Mouse (Mus musculus) cerebellum, adult 18-20 months (tissue): Measurements from ENCODE around the gene Dagla.

Source experiments
- DNase-seq, 2 experiments: peaks; one replicate each; pipeline ENCODE4 v3.0.0; 2021

Dagla gene

DNA sequence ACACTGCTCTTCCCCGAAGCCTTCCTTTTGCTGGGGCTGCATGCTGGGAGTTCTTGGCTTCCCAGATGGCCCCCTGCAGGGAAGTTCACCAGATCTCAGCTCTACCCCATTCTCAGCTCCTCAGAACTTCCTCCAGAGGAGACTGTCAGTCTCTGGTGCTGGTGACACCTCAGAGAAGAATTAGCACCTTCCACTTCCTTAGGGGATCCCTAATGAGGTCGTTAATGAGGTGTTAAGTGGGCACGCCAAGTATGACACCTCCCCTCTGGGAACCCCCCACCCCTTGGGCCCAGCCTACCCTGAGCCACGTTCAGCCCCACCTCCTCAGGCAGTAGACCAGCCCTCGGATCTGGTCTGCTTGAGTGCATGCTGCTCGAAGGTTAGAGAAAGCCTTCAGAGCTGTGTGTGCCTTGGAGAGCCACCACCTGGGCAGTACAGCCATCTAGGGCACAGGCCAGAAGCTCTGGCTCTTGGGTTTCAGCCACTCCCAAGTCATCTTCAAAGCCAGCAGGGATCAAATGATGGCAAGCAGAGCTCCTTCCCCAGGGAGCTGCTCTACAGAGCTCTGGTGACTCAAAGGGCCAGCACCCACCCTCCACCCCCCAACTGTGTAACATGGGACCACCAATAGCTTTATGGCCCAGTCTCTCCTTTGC, 25.9 kb downstream of the Dagla start:
- DNase-seq: no peak

DNA sequence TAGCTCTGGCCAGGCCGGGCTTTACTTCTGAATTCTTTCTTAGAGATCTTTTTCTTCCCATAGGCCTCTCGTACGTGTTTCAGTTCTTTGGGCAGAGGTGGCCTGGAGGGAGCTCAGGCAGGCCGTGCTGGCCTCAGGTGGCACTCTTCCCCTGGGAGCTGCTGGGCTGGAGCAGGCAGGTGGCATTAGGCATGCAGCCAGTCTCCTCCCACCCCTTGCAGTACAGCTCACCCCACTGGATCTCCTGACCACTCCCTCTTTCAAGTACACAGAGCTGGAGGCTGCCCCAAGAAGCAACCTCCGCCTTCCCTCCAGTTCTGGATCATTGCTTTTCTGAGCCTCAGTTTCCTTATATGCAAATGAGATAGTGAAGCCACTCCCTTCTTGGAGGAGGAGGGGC, 26.9 kb downstream of the Dagla start:
- no peak for DNase-seq

DNA sequence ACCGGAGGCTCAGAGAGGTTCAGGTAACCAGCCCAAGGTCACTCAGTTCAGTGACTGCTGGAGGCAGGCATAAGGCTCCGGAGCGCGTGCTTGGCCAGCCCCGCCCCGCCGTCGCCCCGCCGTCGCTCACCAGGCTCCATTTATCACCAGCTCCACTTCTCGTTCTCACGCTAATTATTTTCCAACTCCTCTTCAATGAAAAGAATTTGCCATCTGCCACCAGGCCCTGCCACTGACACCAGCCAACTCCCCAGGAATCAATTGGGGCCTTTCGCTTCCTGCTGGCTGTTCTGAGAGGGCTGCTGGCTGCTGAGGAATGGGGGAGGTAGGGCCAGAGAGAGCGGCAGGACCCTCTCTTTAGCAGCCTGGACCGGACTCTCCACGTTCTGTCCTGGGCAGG, 27.3 kb downstream of the Dagla start:
- peak; percentile 39 to 46 for DNase-seq

DNA sequence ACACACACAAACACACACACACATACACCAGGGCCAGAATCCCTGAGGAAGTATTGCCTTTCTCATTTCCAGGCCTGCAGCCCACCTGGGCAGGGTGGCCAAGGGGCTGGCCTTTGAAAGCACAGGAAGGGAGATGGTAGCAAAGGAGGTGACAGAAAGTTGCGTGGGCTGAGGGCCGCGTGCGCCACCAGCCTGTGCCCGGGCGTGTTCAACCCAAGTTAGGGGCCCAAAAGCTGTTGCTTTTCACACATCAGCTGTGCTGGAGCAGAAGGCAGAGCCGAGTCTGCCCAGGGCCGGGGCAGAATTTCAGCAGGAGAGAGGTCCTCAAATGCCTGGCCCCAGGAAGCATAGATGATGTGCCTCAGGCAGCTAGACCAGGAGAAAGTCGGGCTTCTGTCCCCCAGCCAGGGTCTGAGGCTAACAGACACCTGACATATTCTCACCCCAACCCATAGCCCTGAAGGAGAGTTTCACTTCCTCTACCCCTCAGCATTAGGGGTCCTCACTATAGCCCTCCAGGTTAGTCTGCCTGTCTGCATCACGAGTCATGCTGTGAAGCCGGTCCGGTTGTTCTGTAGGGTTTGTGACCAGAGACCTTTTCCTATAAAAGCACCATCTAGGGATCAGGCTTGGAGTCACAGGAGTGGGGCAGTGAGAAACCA, 28.1 kb downstream of the Dagla start:
- no peak for DNase-seq

DNA sequence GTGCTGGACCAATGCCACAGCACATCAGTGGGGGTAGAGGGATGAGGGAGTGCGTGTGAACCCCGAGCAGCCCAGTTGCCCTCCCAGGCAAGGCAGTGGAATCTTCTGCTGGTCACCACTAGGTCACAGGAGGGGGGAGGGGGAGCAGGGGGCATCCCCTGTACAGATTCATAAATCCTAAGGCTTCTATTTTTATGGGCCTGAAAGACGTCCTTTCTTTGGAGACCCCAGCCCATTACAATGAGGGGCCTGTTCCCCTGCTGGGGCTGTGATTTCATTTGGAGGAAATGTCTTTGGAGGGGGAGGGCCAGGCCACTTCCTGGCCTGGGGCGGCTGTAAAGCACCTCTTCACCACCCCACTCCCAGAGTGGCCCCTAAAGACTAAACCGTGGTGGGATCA, 30.6 kb downstream of the Dagla start:
- DNase-seq: no peak

DNA sequence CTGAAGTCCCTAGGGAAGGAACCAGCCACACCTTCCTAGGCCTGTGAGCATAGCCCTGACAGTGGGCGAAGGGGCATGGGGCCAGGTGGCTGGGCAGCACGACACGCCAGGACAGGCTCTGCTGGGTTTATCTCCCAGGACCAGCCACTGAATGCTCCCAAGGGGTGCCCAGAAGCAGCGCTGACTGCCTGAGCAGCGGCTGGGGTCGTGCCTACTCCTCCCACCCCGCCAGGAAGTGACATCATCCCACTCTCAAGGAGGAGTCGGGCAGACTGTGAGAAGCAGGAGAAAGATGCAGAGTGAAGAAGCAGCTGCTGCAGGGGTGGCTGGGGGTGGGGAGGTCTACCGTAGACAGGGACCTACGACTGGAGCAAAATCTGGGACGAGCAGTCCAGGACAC, 31.9 kb downstream of the Dagla start:
- DNase-seq: no peak

DNA sequence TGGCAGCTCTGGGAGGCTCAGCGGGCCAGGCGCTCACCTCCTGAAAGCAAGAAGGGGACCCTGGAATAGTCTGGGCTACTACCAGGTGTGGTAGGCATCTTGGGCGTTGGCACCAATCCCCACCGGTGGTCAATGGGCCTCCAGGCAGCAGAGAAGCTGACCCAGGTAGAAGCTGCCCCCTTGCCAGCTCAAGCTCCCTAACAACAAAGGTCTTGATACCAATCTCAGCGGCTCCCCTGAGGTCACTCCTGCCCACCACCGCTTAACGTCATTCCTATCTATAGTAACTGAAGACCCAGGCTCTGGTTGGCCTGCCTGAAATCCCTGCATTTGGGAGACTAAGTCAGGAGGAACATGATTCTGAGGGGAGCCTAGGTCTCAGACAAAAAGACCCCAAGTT, 33.1 kb downstream of the Dagla start:
- no peak for DNase-seq

DNA sequence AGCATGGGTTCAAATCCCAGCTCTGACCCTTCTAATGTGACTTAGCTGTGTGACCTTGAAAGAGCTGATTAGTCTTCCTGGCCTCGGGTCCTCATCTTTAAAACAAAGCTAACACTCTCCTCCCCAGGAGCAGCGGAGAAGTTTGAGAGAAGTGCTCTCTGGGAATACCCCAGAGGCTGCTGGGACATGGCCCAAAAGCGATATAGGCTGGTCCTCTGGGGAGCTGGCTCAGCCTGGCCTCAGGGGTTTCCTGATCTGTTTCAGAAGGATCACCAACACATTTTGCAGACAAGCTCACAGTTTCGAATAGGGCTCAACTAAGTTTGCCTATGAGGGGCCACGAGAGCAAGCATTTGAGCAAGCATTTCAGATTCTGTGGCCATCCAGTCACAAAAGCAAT, 34.3 kb downstream of the Dagla start:
- no peak for DNase-seq

DNA sequence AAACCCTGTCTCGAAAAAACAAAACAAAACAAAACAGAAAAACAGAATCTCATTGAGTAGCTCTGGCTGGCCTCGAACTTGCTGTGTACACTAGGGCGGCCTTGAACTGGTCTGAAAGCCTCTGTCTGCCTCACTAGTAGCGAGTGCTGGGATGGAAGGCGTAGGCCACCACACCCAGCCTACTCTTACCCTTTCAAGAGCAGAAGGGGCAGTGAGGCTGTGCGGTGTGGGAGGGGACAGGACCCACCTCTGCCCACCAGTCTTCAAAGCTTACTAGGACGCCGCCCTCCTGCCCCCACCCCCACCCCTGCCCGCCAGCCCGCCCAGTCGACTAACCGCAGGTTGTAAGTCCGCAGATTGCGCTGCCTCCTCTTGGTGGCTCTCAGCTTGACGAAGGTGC, 35.8 kb downstream of the Dagla start:
- DNase-seq: no peak

DNA sequence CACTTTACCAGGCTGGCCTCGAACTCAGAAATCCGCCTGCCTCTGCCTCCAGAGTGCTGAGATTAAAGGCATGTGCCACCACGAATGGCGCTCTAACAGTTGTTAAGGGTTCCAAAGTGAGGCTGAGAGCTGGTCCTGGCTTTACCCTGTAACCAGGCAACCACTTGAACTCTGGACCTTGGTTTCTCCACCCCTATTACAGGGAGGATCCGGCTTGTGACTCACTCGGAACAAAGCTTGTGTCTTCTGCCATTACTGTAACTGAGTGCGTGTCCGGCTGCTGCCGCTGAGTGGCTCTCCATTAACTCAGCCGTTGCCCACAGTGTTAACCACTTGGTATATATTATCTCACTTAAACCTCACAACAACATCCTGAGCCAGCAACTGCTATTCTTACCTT, 36.7 kb downstream of the Dagla start:
- no peak for DNase-seq

DNA sequence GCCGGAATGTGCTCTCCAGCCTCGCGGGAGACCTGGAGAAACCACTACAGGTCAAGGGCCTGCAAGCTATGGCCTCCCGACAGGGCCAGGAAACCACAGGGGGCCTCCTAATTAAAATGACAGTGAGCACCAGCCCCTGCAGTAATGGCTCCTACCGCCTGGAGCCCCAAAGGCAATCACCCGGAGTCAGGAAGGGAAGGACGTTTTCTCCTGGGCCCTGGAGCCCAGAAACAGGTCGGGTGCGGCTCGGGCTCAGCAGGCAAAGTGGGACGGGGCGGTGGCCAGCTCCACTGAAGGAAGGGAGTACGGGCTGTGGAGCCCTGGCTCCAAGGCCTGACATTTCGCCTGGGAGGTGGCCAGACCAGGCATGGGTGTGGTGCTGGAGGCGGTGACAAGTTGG, 37.6 kb downstream of the Dagla start:
- DNase-seq: no peak

DNA sequence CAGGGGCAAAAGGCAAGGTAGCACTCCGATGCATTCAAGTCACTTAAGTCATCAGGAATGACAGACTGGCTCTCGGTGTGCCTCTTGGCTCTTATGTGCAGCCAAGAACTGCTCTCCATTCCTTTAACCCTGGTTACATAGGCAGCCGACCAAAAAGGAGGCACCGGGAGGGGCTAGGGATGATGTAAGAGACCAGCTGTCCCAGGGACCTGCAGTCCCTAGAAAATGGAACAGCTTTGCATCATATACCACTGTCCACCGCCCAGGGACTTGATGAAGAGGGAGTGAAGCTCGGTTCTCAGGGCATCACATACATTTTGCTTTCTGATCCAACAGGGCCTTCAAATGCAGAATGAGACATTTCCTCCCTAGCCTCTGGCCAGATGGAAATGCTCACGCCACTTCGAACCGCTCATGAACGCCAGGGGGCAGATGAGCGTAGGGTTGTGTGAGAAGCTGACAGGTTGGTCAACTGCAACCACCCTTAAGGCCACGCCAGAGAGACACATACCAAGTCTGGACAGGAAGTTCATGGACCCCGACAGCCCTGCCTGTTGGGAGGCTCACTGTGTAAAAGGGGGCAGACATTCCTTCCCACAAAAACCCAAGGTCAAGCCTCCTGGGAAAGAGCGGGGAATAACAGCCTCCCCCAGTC, 38.4 kb downstream of the Dagla start:
- peak; percentile 59 to 64 for DNase-seq

DNA sequence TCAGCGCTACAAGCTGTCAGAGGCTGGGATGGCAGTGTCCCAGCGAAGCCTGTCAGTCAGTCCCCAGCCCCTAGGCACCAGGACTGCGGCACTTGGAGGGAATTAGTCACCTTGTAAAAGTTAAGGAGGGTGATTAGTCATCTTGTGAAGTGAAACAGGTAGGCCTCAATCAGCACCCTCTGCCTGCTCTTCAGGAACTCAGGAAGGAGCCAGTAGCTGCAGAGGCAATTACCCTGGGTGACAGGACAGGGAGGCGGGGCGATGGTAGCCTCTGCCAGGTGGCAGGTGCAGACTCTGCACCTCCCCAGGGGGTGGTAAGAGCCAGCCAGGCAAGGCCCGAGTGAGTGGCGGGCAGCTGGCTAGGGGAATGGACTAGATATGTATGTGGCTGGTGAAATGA, 43.3 kb downstream of the Dagla start:
- DNase-seq: no peak

DNA sequence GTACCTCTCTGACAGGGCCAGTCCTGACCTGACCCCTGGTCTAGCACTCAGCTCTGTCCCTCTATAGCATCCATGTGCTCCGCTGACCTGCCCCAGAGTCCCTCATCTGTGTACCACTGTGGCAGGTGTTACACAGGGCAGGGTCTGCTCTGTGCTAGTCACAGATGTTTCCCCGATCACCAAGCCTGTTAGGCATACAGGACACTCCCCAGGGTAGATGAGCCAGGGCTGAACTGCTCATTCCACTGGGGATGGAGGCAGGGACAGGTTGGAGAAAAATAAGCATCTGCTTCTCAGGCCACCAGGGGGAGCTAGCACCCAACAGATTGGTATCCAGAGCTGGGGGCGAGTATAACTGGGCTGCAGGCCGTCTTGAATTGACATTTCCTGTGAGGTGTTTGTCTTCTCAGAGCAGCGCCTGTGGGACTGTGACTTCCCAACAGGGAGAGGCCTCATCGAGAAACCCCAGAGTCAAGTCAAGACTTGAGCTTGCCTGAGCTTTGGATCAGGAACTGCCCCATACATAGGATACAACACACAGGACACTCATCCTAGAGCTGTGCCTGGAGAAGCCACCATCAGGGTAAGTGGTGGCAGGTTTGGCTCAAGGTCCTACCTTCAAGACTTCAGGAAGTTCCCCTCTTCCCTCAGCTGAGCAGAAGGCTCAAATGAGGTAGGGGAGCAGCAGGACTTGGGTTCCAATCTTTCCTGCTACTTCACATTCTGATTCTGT, 46.2 kb downstream of the Dagla start:
- DNase-seq: peak; percentile 79 to 80

DNA sequence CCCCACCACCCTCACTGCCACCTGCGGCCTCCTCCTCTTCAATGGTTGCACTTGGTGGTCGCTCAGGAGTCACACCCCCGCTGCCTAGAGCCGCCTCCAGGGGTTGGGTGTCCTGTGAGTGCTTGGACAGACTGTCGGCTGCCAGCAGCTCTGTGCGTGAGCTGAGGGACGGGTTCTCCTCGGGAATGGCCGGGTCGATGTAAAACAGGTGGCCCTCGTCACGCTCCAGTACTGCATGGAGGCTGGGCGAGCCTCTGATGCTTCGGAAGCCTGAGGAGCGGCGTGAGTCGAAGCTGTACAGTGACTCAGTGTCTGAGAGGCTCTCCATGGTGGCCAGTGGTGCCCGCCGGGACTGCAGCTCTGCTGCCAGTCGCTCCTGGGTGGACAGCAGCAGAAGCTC, 56.5 kb downstream of the Dagla start:
- DNase-seq: no peak

DNA sequence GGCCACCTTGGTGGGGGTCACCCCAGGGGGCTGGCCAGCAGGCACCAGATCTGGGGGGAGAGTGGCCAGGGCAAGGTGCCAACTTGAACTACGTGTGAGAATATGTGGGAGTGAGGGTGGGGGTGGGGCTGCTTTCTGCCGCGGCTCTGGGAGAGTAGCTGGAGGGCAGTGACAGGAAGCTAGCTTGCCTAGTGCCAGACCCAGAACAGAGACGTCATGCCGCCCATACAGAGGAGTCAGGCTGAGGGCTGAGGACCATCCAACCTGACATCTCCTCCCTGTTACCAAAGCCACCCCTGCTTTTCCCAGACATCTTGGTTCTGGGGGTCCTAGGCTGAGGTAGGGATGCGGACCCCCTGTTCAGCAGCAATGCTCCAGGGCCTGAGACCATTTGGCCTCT, 57.5 kb downstream of the Dagla start:
- no peak for DNase-seq

DNA sequence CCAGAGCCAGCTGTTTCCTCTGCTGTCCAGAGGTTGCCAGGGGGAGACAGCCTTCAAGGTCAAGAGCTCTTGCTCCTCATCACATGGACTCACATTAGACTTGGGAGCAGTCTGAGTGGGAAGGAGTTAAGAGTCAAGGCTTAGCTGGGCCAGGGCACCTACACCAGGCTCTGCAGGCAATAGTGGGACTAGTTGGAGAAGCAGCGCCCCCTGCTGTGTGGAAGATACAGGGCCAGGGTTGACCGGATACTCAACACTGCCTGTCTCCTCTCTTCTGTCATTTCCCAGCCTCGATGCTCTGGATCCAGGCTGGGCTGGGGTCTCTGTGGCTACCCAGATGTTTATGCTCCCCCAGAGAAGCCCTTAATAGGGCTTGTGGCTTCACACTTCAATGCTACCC, 60.5 kb downstream of the Dagla start:
- peak; percentile 22 to 39 for DNase-seq

DNA sequence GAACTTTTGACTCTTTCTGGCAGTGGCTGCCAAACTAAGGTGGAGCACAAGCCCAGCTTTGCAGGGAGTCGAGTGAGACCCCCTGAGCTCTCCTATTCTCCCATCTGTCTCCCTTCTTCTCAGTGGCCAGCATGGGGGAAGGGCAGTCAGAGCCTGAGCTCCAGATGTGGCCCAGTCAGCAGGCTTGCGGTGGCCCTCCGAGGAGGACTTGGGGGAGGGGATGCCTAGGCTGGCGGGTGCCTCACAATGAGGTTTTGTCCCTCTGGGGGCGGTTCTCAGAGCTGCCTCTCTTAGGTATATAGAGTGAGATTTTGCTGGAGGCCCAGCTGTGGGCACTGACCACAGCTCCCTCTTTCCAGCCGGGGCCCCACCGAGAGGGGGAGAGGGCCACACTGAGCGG, 61.8 kb downstream of the Dagla start:
- DNase-seq: no peak

DNA sequence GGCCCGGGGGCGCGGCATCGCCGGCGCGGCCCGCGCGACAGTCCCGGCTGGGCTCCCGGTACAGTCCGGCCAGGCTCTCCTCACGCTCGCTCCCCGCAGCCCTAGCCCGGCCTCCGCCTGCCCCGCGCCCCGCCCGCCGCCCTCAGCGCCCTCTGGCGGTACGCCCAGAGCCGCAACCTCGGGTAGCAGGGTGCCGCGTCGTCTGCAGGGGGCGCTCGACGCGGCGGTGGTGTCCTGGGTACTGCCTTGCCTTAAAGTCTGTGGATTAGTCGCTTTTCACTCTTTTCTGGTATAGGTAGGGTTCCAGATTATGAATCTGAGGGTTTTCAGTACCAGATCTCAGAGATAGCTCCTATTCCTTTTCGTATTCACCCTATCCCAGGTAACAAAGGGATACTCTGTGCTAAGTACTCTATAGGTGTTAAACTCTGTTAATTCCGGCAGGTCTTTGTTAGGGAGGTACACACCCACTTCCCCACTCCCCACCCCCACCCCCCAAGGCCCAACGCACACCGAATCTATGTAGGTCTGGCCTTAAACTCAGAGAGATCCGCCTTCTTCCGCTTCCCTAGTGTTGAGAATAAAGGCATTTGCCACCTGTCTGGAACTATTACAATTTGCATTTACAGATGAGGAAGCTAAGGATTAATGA, 63.9 kb downstream of the Dagla start, which contains the start of gene Myrf:
Gene Myrf (minus strand): TSS at position 95 of the 652 bp plus-strand sequence.
- peak; percentile 57 to 74 for DNase-seq

DNA sequence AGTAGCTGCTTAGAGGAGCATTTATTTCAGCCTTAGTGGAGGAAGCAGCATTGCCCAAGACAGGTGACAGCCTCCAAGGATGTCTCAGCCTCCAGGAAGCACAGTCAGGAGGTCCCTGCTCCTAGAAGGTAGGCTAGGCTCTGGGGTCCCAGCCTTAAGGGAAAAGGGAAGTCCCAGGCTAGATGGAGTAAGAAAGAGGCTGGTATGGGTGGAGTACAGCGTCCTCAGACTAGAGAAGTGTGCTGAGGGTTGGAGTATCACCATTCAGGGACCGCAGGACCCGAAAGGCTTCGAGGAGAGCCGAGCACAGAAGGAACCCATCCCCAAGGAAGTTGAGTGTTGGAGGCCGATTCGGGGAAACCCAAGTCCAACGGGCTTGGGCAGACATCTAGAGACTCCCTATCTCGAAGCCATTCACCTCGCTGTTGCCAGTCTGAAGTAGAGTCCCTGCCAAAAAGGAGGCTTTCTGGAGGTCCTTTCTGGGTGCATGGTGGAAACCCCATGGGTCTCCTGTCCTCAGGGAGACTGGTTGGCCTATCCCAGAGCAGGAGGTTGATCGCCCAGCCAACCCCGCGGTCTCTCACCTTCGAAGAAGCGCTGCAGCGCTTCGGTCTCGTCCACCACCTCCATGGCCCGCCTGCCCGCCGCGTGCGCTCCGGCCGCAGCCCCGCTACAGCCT, 64.6 kb downstream of the Dagla start:
- no peak for DNase-seq

DNA sequence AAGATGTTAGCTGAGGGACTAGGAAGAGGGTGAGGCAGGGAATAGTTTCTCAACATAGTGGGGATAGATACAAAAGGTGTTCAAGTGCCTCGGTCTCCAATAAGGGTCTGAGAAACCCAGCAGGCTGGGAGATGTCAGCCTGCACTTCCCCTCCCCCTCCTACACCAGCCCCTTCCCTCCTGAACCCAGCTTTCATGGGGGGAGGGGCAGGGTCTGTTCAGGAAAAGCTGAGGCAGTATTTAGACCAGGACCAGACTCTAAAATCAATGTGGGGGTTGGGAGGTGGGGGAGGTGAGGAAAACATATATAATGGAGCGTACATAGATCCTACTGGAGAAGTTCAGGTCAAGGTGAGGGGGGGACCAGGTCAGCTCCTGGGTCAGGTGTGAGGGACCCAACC, 65.3 kb downstream of the Dagla start:
- DNase-seq: no peak

DNA sequence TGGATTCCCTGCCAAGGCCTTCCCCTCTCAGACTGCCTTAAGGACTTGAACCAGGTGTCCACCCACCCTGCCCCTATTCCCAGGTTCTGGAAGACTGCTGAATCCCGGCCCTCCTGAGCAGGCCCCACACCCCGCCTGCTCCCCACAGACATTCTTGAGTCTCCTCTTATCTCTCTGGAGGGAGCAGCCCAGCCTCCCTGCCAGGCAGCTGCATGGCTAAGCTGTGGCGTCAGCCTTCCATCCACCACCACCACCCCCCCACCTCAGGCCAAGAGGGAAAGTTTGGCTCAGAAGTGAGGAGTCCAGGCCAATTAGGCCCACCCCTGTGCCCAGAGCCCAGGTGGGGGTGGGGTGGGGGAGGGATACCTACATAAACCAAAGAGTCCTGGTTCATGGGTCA, 66.2 kb downstream of the Dagla start:
- no peak for DNase-seq
